Mouse (Mus musculus) MEL (cell line): ENCODE measurements around the gene Socs7. TPM values are rescaled to one million over a fixed set of nuclear protein-coding genes. Genes with fewer than 3 reads are reported as not detected.

Experiments used
- DNase-seq: peaks from one replicate; pipeline ENCODE4 v3.0.0; 2011; ENCODE audit warnings: low read depth, low spot score
- H3K27ac ChIP-seq: 2 replicates; pipeline ENCODE4 v1.5.1; 2012; ENCODE audit warnings: low read depth, mild to moderate bottlenecking, control low read depth, low read length, moderate library complexity; ENCODE audit not compliant: control insufficient read depth
- H3K27me3 ChIP-seq, 2 experiments: fragments of 150-350 bp in 1 of 2; sonication (generic) in 1 of 2; 2 replicates each; pipeline ENCODE4 v1.6.1; 2012; ENCODE audit warnings: low read length in 2 of 2, mild to moderate bottlenecking in 2 of 2, improper control_type of control experiment in 1 of 2, moderate library complexity in 1 of 2; ENCODE audit not compliant: insufficient read depth in 2 of 2, control insufficient read depth in 1 of 2
- H3K36me3 ChIP-seq, 2 experiments: 2 replicates each; pipeline ENCODE4 v1.6.1; 2012 to 2014; ENCODE audit warnings: low read length in 2 of 2, improper control_type of control experiment in 1 of 2, inconsistent platforms in 1 of 2, mild to moderate bottlenecking in 1 of 2; ENCODE audit not compliant: insufficient read depth in 2 of 2, control insufficient read depth in 1 of 2
- H3K4me1 ChIP-seq, 2 experiments: fragments of 150-350 bp in 1 of 2; sonication (generic) in 1 of 2; 2 replicates each; pipeline ENCODE4 v1.6.1; 2012; ENCODE audit warnings: low read length in 2 of 2, improper control_type of control experiment in 1 of 2, mild to moderate bottlenecking in 1 of 2; ENCODE audit not compliant: insufficient read depth in 2 of 2, control insufficient read depth in 1 of 2
- H3K4me3 ChIP-seq, 2 experiments: fragments of 150-350 bp in 1 of 2; sonication (generic) in 1 of 2; 2 replicates each; pipeline ENCODE4 v1.5.1; 2012; ENCODE audit warnings: low read depth in 2 of 2, low read length in 2 of 2, mild to moderate bottlenecking in 2 of 2, moderate library complexity in 2 of 2, control low read depth in 1 of 2, improper control_type of control experiment in 1 of 2; ENCODE audit not compliant: control insufficient read depth in 1 of 2, insufficient read depth in 1 of 2
- H3K79me2 ChIP-seq: 2 replicates; pipeline ENCODE4 v1.6.1; 2012; ENCODE audit warnings: mild to moderate bottlenecking, low read length, moderate library complexity; ENCODE audit not compliant: control insufficient read depth, poor library complexity, insufficient read depth
- H3K9ac ChIP-seq: 2 replicates; pipeline ENCODE4 v1.6.1; 2012; ENCODE audit warnings: low read depth, mild to moderate bottlenecking, control low read depth, low read length, moderate library complexity; ENCODE audit not compliant: control insufficient read depth, poor library complexity, severe bottlenecking
- H3K9me3 ChIP-seq: fragments of 150-350 bp; sonication (generic); replicated peaks from 2 replicates; pipeline ENCODE4 v1.6.1; 2012; ENCODE audit warnings: mild to moderate bottlenecking, low read length, improper control_type of control experiment, moderate library complexity; ENCODE audit not compliant: insufficient read depth
- CTCF ChIP-seq, 3 experiments: IDR thresholded peaks in 2 of 3; conservative IDR thresholded peaks in 1 of 3; 2 replicates each; pipeline ENCODE4 v1.5.1; 2011 to 2012; ENCODE audit warnings: low read length in 3 of 3, low read depth in 2 of 3, mild to moderate bottlenecking in 2 of 3, improper control_type of control experiment in 1 of 3, inconsistent platforms in 1 of 3, mixed read lengths in 1 of 3, moderate library complexity in 1 of 3; ENCODE audit not compliant: control insufficient read depth in 1 of 3, insufficient read depth in 1 of 3, poor library complexity in 1 of 3, severe bottlenecking in 1 of 3
- EP300 ChIP-seq, 2 experiments: IDR thresholded peaks; 2 replicates each; pipeline ENCODE4 v1.6.1; 2011; ENCODE audit warnings: improper control_type of control experiment in 2 of 2, low read length in 2 of 2, low read depth in 1 of 2, mild to moderate bottlenecking in 1 of 2
- GABPA ChIP-seq: IDR thresholded peaks from 2 replicates; pipeline ENCODE4 v1.6.1; 2012; ENCODE audit warnings: low read depth, mild to moderate bottlenecking, inconsistent platforms, low read length, improper control_type of control experiment, moderate library complexity
- JUND ChIP-seq: IDR thresholded peaks from 2 replicates; pipeline ENCODE4 v1.6.1; 2011; ENCODE audit warnings: low read depth, mild to moderate bottlenecking, improper control_type of control experiment, low read length
- MAFK ChIP-seq: IDR thresholded peaks from 2 replicates; pipeline ENCODE4 v1.6.1; 2011; ENCODE audit warnings: low read depth, mild to moderate bottlenecking, low read length, improper control_type of control experiment, borderline replicate concordance
- MEF2A ChIP-seq: IDR thresholded peaks from 2 replicates; pipeline ENCODE4 v1.6.1; 2014; ENCODE audit warnings: low read depth, mild to moderate bottlenecking, inconsistent platforms, low read length, improper control_type of control experiment; ENCODE audit not compliant: poor library complexity, insufficient replicate concordance, severe bottlenecking; ENCODE audit errors: extremely low read depth
- MYB ChIP-seq: IDR thresholded peaks from 2 replicates; pipeline ENCODE4 v1.6.1; 2011; ENCODE audit warnings: mild to moderate bottlenecking, low read depth, low read length, improper control_type of control experiment
- MYC ChIP-seq: IDR thresholded peaks from 2 replicates; pipeline ENCODE4 v1.6.1; 2011; ENCODE audit warnings: low read depth, mild to moderate bottlenecking, low read length, improper control_type of control experiment, moderate library complexity
- POLR2AphosphoS2 ChIP-seq: IDR thresholded peaks from 2 replicates; pipeline ENCODE4 v1.6.1; 2011; ENCODE audit warnings: low read length, improper control_type of control experiment
- RAD21 ChIP-seq: IDR thresholded peaks from 2 replicates; pipeline ENCODE4 v1.6.1; 2011; ENCODE audit warnings: mild to moderate bottlenecking, low read depth, low read length, improper control_type of control experiment
- SIN3A ChIP-seq: IDR thresholded peaks from 2 replicates; pipeline ENCODE4 v1.6.1; 2012; ENCODE audit warnings: low read length, improper control_type of control experiment, inconsistent platforms
- TAL1 ChIP-seq: IDR thresholded peaks from 2 replicates; pipeline ENCODE4 v1.6.1; 2012; ENCODE audit warnings: mild to moderate bottlenecking, inconsistent platforms, low read length, moderate library complexity, mixed read lengths
- TBP ChIP-seq: IDR thresholded peaks from 2 replicates; pipeline ENCODE4 v1.8.0; 2011; ENCODE audit warnings: low read depth, low read length, improper control_type of control experiment
- UBTF ChIP-seq: IDR thresholded peaks from 2 replicates; pipeline ENCODE4 v1.6.1; 2012; ENCODE audit warnings: low read depth, mild to moderate bottlenecking, inconsistent platforms, low read length, improper control_type of control experiment, moderate library complexity, borderline replicate concordance; ENCODE audit not compliant: insufficient read depth
- USF1 ChIP-seq: IDR thresholded peaks from 2 replicates; pipeline ENCODE4 v1.6.1; 2014; ENCODE audit warnings: low read depth, mild to moderate bottlenecking, inconsistent platforms, low read length, improper control_type of control experiment, moderate library complexity
- ZMIZ1 ChIP-seq: IDR thresholded peaks from 2 replicates; pipeline ENCODE4 v1.6.1; 2012; ENCODE audit warnings: low read depth, mild to moderate bottlenecking, inconsistent platforms, low read length, improper control_type of control experiment, moderate library complexity
- polyA plus RNA-seq, 2 experiments: library from polyadenylated mRNA; stranded (reverse) in 1 of 2; unstranded in 1 of 2; fragments of >175 nt in 1 of 2; fragments of >200 nt in 1 of 2; gene quantifications; 2 replicates each; pipeline versions ENCODE4 v1.2.1 to v1.2.4; 2012; ENCODE audit warnings: low replicate concordance in 2 of 2, low read depth in 1 of 2; ENCODE audit not compliant: insufficient read length in 2 of 2, insufficient read depth in 1 of 2, missing spikeins in 1 of 2
- total RNA-seq: library from RNA; depleted of rRNA; stranded (reverse); fragments of 300-350 nt; gene quantifications from 2 replicates; pipeline ENCODE4 v1.2.3, GENCODE M21; 2012

The Socs7 gene
- total and polyA plus RNA-seq, 3 experiments = 19.3 to 21.0 TPM; not detected in 1

DNA sequence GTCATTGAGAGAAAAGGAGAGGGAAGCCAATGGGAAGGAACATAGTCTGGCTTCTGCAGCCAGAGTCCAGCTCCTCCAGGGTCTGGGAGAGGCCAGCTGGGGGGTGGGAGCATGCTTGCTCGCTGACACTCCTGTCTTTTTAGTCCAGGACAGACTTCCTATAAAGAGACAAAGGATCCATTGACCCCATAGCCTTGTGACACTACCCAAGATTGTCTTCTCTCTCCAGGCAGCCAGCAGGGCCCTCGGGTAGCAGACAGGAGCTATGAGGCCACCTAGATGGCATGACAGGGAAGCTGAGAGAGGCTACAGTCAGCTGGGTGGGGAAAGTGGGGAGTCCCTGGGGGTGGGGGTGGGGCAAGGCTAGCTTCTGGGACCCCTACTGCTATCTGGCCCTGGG, 40.4 kb downstream of the Socs7 start:
- Histone ChIP-seq H3K79me2 (no peaks in the 10 kb centered on the region; the same call in 1 of the 2 replicates), H3K4me3 (no peak overlapping the region), H3K9me3 (no peaks in the 10 kb centered on the region), H3K9ac (no peak overlapping the region), H3K27ac (no peak overlapping the region), H3K4me1 (peaks cover 13 to 24% of the 10 kb centered on the region in 2 experiments), H3K36me3 (peaks cover 0 to 6% of the 10 kb centered on the region in 2 experiments; a peak in 2 of 4 replicates), H3K27me3 (no peaks in the 10 kb centered on the region)
- DNase-seq = no peak
- no peak for TF ChIP-seq GABPA
- no peak for TF ChIP-seq RAD21
- no peak for TF ChIP-seq MAFK
- no peak for TF ChIP-seq TBP
- no peak for TF ChIP-seq ZMIZ1
- TF ChIP-seq CTCF (IDR thresholded peaks at IDR 0.05 in 2 of 3, conservative IDR thresholded peaks at IDR 0.05 in 1 of 3; ENCODE audit: control insufficient read depth in 1 of 3, insufficient read depth in 1 of 3, low read depth in 2 of 3, low read length in 3 of 3, poor library complexity in 1 of 3, severe bottlenecking in 1 of 3) = no peak
- TF ChIP-seq UBTF = no peak
- TF ChIP-seq MYC = no peak
- TF ChIP-seq TAL1 = no peak
- no peak for TF ChIP-seq EP300 (IDR thresholded peaks at IDR 0.05; ENCODE audit: low read depth in 1 of 2, low read length in 2 of 2)
- no peak for TF ChIP-seq POLR2AphosphoS2
- TF ChIP-seq USF1 = no peak
- no peak for TF ChIP-seq MYB
- TF ChIP-seq SIN3A = no peak
- TF ChIP-seq JUND = no peak

DNA sequence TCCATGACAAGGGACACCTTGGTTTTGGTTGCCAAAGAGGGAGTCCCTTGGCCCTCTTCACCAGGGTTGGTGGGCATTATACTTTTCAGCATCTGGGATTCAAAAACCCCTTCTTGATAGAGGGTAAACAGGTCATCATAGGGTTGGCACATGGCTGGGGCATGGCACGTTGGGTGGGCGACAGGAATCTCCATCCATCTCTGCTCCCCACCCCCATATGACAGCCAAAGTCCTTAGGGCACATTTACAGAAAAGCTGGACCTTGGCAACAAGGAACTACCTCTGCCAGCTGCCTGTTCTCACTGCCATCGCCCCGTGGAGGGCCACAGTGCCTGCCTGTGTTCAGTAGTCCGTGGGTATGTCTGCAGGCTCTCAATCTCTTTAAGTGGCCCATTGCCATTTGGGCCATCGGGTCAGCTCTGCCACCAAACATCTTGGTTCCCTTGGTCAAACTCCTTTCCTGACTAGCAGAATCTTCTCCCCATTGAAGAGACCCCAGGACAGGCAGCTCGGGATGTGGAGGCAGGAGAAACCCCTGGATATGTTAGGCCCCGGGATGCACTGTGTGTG, 41.3 kb downstream of the Socs7 start:
- Histone ChIP-seq H3K4me3 (peak overlapping the region; percentile 12 to 53; a peak in 1 of 4 replicates), H3K4me1 (peaks cover 13 to 24% of the 10 kb centered on the region in 2 experiments), H3K9me3 (no peaks in the 10 kb centered on the region), H3K9ac (no peak overlapping the region), H3K79me2 (no peaks in the 10 kb centered on the region; the same call in 1 of the 2 replicates), H3K27me3 (no peaks in the 10 kb centered on the region), H3K36me3 (peaks cover 0 to 6% of the 10 kb centered on the region in 2 experiments; a peak in 2 of 4 replicates), H3K27ac (no peak overlapping the region)
- TF ChIP-seq SIN3A (peak; percentile 29; the same call in 1 of the 2 replicates), MEF2A (no peak)
- peak; percentile 29 for DNase-seq
